Mouse (Mus musculus) regulatory T cell (primary cell): ENCODE measurements around the gene Krtap12-1.
"Not testable (repeated sequence)": the region's sequence is repeated elsewhere in the genome, so short reads cannot be mapped to it uniquely, and the experiment has no call there.

ENCODE experiments used
- in situ Hi-C: fragments of 300-600 bp; cut with MboI, MseI; formaldehyde crosslinking; loops from one replicate; pipeline ENCODE4 v1.15.1; 2025; ENCODE audit warnings: high pct_unique_total_duplicates

Gene Krtap12-1

DNA sequence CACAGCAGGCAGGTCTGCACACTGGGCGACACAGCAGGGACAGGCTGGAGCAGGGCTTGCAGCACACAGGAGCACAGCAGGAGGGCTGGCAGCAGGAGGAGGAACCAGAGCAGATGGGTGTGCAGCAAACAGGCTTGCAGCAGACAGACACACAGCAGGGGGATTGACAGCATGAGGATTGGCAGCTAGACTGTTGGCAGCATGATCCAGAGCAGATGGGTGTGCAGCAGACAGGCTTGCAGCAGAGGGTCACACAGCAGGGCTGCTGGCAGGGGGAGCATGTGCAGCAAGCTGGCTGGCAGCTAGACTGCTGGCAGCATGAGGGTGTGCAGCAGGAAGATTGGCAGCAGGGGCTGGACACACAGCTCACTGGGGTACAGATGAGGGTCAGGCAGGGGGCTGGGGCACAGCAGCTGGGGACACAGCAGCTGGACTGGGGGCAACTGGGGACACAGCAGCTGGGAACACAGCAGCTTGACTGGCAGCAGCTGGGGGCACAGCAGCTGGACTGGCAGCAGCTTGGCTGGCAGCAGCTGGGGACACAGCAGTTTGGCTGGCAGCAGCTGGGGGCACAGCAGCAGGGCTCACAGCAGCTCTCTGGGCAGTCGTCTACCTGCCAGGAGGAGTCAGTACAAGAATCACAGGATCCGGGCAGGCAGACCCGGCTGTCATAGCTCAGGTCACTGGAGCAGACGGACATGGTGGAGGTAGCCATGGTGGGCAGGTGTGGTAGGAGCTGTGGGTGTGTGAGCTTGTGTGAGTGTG, 21.7 kb downstream of the Krtap12-1 start, which contains the start of gene Gm18596:
TSS of gene Gm18596 (minus strand) at position 715 of the 765 bp plus-strand sequence.
- in situ Hi-C loops = not testable (repeated sequence)

DNA sequence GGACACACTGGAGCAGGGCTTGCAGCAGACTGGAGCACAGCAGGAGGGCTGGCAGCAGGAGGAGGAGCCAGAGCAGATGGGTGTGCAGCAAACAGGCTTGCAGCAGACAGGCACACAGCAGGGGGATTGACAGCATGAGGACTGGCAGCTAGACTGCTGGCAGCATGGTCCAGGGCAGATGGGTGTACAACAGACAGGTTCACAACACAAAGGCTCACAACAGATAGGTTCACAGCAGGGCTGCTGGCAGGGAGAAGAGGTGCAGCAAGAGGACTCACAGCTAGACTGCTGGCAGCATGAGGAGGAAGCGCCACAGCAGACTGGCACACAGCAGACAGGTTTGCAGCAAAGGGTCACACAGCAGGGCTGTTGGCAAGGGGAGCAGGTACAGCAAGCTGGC, 30.3 kb downstream of the Krtap12-1 start:
- in situ Hi-C loops = loop anchor here (10.0 kb wide), 1 partner anchor 1946 kb away; no protein-coding TSS in a partner anchor

DNA sequence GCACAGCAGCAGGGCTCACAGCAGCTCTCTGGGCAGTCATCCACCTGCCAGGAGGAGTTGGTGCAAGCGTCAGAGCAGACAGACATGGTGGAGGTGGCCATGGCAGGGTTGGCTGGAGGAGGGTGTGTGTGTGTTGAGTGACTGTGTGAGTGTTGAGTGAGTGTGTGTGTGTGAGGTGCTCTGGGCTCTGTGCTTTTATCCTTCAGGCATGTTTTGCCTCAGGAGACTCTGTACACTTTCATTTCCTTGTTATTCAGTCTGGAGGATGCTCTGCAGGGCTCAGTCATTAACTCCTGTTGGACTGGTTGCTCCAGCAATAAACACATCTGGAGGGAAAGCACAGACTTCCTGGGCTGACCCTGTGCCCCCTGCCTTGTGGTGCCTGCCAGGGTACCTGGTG, 30.9 kb downstream of the Krtap12-1 start, which contains the start of gene Gm9736:
TSS of gene Gm9736 (minus strand) at position 101 of the 400 bp plus-strand sequence.
- in situ Hi-C loops = loop anchor here (10.0 kb wide), 1 partner anchor 1946 kb away; no protein-coding TSS in a partner anchor

DNA sequence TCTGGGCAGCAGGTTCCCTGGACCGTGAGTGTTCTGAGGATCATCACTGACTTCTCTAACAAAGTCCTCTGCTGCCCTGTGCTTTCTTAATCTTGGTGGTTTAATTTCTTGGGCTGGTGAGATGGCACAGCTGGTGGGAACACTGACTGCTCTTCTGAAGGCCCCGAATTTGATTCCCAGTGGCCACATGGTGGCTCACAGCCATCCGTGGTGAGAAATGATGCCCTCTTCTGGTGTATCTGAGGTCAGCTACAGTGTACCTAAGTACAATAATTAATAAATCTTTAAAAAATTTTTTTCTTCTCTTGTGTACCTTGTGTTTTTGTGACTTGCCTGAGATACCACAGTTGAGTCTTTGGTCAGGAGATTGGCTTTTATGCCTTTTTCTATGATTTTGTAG, 31.9 kb downstream of the Krtap12-1 start:
- in situ Hi-C loops = loop anchor here (10.0 kb wide), 1 partner anchor 1948 kb away; no protein-coding TSS in a partner anchor

DNA sequence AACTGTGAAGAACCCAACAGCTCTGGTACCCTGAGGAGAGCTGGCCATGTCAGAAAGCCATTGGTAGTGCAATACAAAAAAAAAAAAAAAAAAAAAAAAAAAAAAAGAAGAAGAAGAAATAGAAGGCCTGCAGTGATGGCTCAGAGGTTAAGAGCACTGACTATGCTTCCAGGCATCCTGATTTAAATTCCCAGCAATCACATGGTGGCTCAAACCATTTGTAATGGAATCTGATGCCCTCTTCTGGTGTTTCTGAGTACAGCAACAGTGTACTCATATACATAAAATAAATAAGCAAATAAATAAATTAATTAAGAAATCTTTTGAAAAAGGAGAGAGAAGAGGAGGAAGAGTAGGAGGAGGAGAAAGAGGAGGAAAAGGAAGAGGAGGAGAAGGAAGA, 33.0 kb downstream of the Krtap12-1 start:
- in situ Hi-C loops = loop anchor here (10.0 kb wide), 1 partner anchor 1949 kb away; no protein-coding TSS in a partner anchor

DNA sequence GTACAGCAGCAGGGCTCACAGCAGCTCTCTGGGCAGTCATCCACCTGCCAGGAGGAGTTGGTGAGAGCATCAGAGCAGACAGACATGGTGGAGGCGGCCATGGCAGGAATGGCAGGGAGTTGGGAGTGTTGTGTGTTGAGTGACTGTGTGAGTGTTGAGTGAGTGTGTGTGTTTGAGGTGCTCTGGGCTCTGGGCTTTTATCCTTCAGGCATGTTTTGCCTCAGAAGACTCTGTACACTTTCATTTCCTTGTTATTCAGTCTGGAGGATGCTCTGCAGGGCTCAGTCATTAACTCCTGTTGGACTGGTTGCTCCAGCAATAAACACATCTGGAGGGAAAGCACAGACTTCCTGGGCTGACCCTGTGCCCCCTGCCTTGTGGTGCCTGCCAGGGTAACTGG, 39.2 kb downstream of the Krtap12-1 start, which contains the start of gene Gm3233:
TSS of gene Gm3233 (minus strand) at position 101 of the 400 bp plus-strand sequence.
- in situ Hi-C loops = loop anchor here (10.0 kb wide), 1 partner anchor 1955 kb away; no protein-coding TSS in a partner anchor

DNA sequence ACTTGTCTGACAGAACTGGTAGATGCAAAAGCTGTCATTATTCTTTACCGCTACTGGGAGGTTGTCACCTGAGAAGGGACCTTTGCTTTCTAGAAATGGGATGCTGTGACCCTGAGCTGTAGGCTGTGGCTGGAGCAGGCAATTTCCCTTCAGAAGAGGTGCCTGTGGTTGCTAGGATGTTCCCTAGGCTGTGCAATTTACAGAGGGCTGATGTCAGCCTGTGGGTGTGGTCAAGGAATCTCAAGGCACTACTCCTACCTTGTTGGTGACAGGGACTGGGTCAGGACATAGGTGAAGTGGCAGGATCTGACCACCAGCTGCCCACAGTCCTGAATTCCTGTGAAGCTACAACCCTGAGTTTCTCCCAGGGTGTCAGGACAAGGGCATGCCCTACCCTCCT, 49.3 kb downstream of the Krtap12-1 start:
- in situ Hi-C loops = no loop called here
